Mouse (Mus musculus) R1 (cell line): ENCODE measurements at regions not wholly inside any gene's neighbourhood (a gene's known extent, or its start where the extent isn't known, plus 50 kb on each side); places are given as distances from the start of the nearest gene placed in this dataset.

Experiments
- DNase-seq: peaks from one replicate; pipeline ENCODE4 v3.0.0-alpha.2; 2018; ENCODE audit warnings: low read depth, low spot score

DNA sequence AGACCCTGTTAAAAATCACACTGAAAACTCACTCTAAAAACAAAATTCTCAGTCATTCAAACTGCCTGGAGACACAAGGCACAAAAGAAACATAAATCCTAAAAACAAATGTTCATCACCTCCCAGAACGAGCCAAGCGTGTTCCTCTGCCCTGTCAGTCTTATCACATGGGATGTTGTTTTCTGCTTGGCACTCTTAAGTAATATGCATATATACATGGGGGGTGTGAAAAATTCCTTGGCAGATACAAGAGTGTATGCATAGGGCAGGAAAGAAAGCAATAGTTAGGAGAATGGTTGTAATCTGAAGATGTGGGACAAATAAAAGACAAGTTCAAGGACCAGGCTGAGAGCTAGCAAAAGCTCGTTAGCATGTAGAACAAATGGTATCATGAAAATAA lies 179.4 kb downstream of the Qdpr start:
- no peak for DNase-seq

GRCm38 (mm10) chr5:45269391-45269790 lies 180.6 kb downstream of the Qdpr start:
- DNase-seq = no peak

DNA sequence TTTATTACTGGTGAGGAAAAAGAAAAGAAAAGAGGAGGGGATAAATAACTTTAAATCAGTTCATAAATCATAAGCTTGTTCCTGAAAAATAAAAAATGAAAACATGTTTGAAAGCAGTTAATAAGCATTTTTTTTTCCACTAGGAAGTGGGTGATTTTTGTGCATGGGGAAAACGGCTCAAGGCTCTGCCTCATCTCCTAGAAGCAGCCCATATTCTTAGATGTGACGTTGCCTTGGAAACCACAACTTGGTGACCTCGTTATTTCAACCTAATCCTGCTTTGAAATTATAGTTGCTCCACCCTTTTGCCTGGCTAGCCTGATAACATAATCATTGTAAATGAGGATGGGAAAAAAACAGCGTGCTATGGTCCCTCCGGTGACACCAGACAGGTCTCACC lies 183.1 kb downstream of the Qdpr start:
- DNase-seq = no peak

DNA sequence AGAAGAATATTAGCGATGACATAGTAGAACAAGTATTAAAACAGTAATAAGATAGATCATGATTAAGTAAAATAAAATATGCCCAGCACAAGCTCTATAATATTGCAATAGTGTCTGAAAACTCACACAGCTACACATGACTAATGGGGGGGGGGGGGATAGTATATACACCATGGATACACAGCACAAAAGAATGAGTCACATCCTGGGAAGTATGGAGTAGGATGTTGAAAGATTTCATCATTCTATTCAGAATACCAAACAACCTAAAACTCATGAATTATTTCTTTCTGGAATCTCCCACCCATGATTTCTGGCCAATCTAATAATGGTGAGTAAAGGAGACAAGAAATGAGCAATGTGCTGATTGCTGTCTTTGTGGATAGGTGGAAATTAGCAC lies 191.6 kb downstream of the Qdpr start:
- no peak for DNase-seq

DNA sequence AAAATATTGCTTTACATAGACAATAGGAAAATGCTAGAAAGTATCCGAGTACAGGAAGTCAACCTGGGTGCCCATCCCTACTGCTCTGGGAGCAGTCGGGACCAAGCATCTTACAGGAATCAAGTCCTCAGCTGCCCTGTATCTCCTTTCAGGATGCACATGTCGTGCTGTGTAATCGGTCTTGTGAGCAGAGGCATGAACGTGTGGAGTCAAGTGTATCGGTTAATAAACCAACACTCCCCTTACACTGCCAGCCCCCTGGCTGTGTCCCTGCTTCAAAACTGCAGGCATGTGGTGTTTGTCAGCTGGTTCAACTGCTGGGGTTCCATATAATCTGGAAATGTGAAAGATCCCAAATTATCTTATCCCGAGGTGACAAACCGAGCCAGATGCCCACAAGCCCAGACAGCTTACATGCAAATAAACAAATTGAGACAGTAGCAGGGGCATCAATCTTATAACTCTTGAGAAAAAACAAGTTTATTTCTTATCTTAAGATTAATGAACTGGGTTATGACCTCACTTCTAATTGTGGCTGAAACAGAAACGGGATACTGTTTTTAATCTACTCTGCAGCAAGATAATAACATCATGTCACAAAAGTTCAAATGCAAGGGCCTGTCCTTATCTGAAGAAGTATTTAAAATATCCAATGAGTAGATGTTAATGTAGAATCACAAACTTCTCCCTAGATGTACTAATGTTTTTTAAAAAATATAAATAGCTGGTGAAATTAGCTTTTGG lies 193.6 kb downstream of the Qdpr start:
- DNase-seq = no peak

- DNase-seq = no peak
Measured at GRCm38 (mm10) chr5:45231856-45232255, 218.2 kb downstream of the Qdpr start.

- DNase-seq = no peak
Measured at GRCm38 (mm10) chr5:45230097-45230496, 219.9 kb downstream of the Qdpr start.

DNA sequence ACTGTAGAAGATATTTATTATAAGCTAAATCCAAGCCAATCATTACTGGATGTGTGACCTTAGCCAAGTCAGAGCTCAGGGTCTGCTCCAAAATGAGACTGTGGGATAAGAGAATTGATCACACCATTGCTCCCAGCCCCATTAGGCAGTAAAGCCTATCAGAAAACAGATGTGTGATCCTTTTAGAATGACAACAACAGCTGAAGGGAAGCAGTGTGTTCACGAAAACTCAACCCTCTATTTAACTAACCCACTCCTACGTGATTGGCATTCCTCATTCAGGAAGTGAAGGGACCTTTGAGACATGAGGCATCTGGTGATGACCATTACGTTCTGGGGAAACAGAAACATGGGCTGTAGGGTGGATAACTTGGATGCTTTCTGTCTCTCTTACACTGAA lies 220.6 kb downstream of the Qdpr start:
- DNase-seq = no peak

GRCm38 (mm10) chr5:45228226-45228927 lies 221.7 kb downstream of the Qdpr start:
- DNase-seq = no peak

GRCm38 (mm10) chr5:45220272-45220916 lies 229.6 kb downstream of the Qdpr start:
- no peak for DNase-seq

- DNase-seq = no peak
Measured at GRCm38 (mm10) chr5:45219558-45219957, 230.5 kb downstream of the Qdpr start.

DNA sequence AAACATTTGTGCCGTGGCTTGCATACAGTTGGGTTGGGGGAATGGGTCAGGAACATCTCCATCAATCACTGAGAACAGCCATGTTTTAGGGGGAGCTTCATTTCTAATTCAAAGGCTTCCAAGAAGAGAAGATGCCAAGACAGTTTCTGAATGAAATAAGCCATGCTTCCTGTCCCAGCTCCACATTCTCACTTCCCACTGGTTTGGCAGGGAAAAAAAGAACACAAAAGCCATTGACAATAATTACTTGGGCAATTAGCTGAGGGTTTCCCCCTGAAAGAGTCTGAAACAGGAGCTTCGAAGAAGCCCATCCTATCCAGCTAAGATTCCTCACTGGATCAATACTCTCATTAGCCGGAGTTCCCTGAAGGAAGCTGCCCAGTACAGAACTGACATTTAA lies 230.9 kb downstream of the Qdpr start:
- no peak for DNase-seq

GRCm38 (mm10) chr5:45214475-45214874 lies 235.6 kb downstream of the Qdpr start:
- no peak for DNase-seq

DNA sequence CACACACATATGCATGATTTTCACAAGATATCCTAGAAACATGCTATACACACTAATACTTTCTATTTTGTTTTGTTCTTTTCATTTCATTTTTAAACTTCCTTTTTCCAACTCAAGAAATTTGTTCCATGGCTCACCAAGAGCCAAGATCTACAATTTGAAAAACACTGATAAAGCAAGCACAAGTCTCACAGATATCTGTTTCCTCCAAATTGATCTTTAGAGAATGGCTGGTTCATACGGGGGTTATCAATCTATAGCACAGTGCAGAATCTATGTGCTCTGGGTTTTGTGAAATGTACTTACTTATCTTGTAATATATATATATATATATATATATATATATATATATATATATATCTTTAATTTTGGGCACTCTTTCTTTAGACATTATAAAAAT lies 251.6 kb downstream of the Qdpr start:
- DNase-seq = no peak

GRCm38 (mm10) chr5:45196159-45196558 lies 253.9 kb downstream of the Qdpr start:
- DNase-seq = no peak

GRCm38 (mm10) chr5:45192287-45192686 lies 257.7 kb downstream of the Qdpr start:
- DNase-seq = no peak

DNA sequence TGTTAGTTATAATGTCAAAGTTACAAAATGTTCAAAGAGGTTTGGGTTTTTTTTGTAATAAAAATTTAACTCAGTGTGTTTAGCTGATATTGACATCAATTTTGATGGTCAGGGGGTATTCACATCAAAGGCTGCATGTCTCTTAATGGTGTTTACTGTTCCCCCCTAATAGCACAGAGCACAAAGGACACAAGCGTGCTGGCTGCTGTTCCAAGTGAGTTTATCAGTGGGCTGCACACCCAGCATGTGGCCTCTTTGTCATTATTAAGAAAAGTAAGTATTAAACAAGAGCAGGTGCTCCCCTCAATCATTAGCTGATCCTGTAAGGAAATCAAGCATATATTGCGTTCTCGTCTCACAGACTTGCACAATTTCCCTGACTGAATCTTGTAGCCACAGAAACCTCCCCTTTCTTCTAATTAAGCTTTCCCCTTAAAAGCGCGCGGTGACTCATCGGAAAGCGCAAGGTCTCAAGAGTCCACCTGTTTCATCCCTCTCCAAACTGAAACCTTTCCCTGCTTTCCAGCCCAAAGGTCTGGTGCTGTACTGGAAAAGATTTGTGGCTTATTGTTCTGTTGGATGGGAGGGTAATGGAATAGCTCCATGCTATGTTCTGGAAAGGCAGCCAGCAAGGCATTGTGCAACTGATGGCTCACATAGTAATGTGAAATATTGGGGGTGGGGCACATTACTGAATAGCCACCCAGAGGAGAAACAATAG lies 276.8 kb downstream of the Qdpr start:
- peak; percentile 5 for DNase-seq

DNA sequence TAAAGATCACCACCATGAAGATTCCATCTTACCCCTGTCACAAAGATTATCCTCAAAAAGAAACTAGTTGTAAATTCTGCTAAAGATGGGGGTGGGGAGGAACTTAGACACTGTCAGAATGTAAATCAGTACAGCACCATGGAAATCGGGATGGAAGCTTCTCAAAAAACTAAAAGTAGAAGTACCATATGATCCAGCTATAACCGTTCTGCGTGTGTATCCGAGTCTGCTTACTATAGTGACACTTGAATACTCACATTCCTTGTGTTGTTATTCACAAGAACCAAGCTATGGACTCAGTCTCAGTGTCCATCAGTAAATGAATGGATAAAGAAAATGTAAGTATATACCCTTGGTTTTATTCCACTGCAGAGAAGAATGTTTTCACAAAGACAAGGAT lies 290.8 kb downstream of the Qdpr start:
- no peak for DNase-seq

GRCm38 (mm10) chr5:45154936-45155335 lies 295.1 kb downstream of the Qdpr start:
- DNase-seq = no peak

GRCm38 (mm10) chr5:45144186-45144585 lies 305.9 kb downstream of the Qdpr start:
- DNase-seq = peak; percentile 3

GRCm38 (mm10) chr5:45137198-45137973 lies 312.6 kb downstream of the Qdpr start:
- DNase-seq = no peak
